Mouse (Mus musculus): ENCODE data around the gene Muc15. TPM values are rescaled to one million over a fixed set of nuclear protein-coding genes. Genes with fewer than 3 reads are reported as not detected.

Muc15 gene
- not detected in 2 replicates for total RNA-seq (2017)

- ATAC-seq (replicated peaks in 1 of 2; ENCODE audit: insufficient read depth in 1 of 2, low FRiP score in 2 of 2, low TSS enrichment in 1 of 2, low read depth in 1 of 2, poor library complexity in 2 of 2, severe bottlenecking in 2 of 2): no peak
Observed at GRCm38 (mm10) chr2:110721290-110721753, at the start of gene Muc15. TSS of gene Muc15 (plus strand) at chr2:110721340.

GRCm38 (mm10) chr2:110709436-110709835 is 11.7 kb upstream of the Muc15 start:
- ATAC-seq (replicated peaks in 1 of 2; ENCODE audit: insufficient read depth in 1 of 2, low FRiP score in 2 of 2, low TSS enrichment in 1 of 2, low read depth in 1 of 2, poor library complexity in 2 of 2, severe bottlenecking in 2 of 2): no peak

GRCm38 (mm10) chr2:110710055-110710720 is 11.0 kb upstream of the Muc15 start:
- ATAC-seq (replicated peaks in 1 of 2; ENCODE audit: insufficient read depth in 1 of 2, low FRiP score in 2 of 2, low TSS enrichment in 1 of 2, low read depth in 1 of 2, poor library complexity in 2 of 2, severe bottlenecking in 2 of 2): no peak

GRCm38 (mm10) chr2:110719051-110719450 is 2.1 kb upstream of the Muc15 start:
- ATAC-seq (replicated peaks in 1 of 2; ENCODE audit: insufficient read depth in 1 of 2, low FRiP score in 2 of 2, low TSS enrichment in 1 of 2, low read depth in 1 of 2, poor library complexity in 2 of 2, severe bottlenecking in 2 of 2): no peak

GRCm38 (mm10) chr2:110722208-110722607 is 1.1 kb downstream of the Muc15 start:
- no peak for ATAC-seq (replicated peaks in 1 of 2; ENCODE audit: insufficient read depth in 1 of 2, low FRiP score in 2 of 2, low TSS enrichment in 1 of 2, low read depth in 1 of 2, poor library complexity in 2 of 2, severe bottlenecking in 2 of 2)

- no peak for ATAC-seq (replicated peaks in 1 of 2; ENCODE audit: insufficient read depth in 1 of 2, low FRiP score in 2 of 2, low TSS enrichment in 1 of 2, low read depth in 1 of 2, poor library complexity in 2 of 2, severe bottlenecking in 2 of 2)
Observed at GRCm38 (mm10) chr2:110726106-110726505, 5.0 kb downstream of the Muc15 start.

- no peak for ATAC-seq (replicated peaks in 1 of 2; ENCODE audit: insufficient read depth in 1 of 2, low FRiP score in 2 of 2, low TSS enrichment in 1 of 2, low read depth in 1 of 2, poor library complexity in 2 of 2, severe bottlenecking in 2 of 2)
Observed at GRCm38 (mm10) chr2:110737236-110737635, 16.1 kb downstream of the Muc15 start.

- no peak for ATAC-seq (replicated peaks in 1 of 2; ENCODE audit: insufficient read depth in 1 of 2, low FRiP score in 2 of 2, low TSS enrichment in 1 of 2, low read depth in 1 of 2, poor library complexity in 2 of 2, severe bottlenecking in 2 of 2)
Observed at GRCm38 (mm10) chr2:110737981-110738380, 16.8 kb downstream of the Muc15 start.

GRCm38 (mm10) chr2:110739781-110740180 is 18.6 kb downstream of the Muc15 start:
- no peak for ATAC-seq (replicated peaks in 1 of 2; ENCODE audit: insufficient read depth in 1 of 2, low FRiP score in 2 of 2, low TSS enrichment in 1 of 2, low read depth in 1 of 2, poor library complexity in 2 of 2, severe bottlenecking in 2 of 2)

DNA sequence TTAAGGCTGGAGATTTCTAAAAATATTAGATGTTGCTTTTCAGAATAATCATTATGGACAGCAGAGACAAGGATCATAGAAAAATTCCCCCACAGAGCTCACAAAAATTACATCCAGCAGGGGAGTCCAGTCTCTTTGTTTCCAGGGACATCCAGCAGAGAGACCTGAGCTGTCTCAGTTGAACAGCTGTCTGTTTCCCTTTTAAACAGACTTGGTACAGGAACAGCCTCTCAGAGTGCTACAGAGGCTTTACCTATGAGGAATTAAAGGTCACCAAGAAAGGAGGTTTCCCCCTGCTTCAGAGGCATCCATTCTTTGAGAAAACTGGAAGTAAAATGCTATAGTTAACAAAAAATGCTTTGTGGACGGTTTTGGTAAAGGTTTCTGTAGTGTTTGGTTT is 19.4 kb downstream of the Muc15 start:
- ATAC-seq (replicated peaks in 1 of 2; ENCODE audit: insufficient read depth in 1 of 2, low FRiP score in 2 of 2, low TSS enrichment in 1 of 2, low read depth in 1 of 2, poor library complexity in 2 of 2, severe bottlenecking in 2 of 2): no peak

- ATAC-seq (replicated peaks in 1 of 2; ENCODE audit: insufficient read depth in 1 of 2, low FRiP score in 2 of 2, low TSS enrichment in 1 of 2, low read depth in 1 of 2, poor library complexity in 2 of 2, severe bottlenecking in 2 of 2): no peak
Observed at GRCm38 (mm10) chr2:110757556-110757955, 36.4 kb downstream of the Muc15 start.

- ATAC-seq (replicated peaks in 1 of 2; ENCODE audit: insufficient read depth in 1 of 2, low FRiP score in 2 of 2, low TSS enrichment in 1 of 2, low read depth in 1 of 2, poor library complexity in 2 of 2, severe bottlenecking in 2 of 2): no peak
Observed at GRCm38 (mm10) chr2:110759434-110759833, 38.3 kb downstream of the Muc15 start.

DNA sequence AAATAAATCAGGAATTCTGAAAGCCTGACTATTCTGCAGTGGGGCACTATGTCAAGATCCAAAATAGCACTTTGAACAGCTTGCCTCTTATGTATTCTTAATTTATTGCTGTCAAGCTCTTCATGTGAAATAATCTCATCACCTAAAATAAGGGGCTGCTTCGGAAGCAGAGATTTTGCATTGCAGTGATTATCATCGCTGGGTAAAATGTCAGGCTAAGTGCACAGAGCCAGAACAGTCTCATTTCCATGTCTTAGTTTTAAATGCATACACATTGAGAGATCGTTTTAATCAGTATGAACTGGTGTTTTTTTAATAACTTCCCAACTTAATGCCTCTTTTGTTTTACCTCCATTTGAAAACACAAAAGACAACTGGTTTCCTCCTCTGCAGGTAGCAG is 66.3 kb downstream of the Muc15 start:
- ATAC-seq (replicated peaks in 1 of 2; ENCODE audit: insufficient read depth in 1 of 2, low FRiP score in 2 of 2, low TSS enrichment in 1 of 2, low read depth in 1 of 2, poor library complexity in 2 of 2, severe bottlenecking in 2 of 2): no peak

Other genes with a start within 250 kb of the Muc15 start
- gene Slc5a12, start 124.0 kb upstream of the Muc15 start, total RNA-seq (2017): not detected in 2 replicates
- not detected in 2 replicates for gene Ano3, start 229.6 kb downstream of the Muc15 start, total RNA-seq (2017)